Mouse (Mus musculus) liver, adult (tissue): ENCODE results near the gene Vcpkmt.

Experiments
- GATA4 ChIP-seq: IDR thresholded peaks from 2 replicates; pipeline ENCODE4 v1.6.1; 2014; ENCODE audit warnings: mild to moderate bottlenecking, low read length; ENCODE audit not compliant: insufficient replicate concordance

Vcpkmt gene

DNA sequence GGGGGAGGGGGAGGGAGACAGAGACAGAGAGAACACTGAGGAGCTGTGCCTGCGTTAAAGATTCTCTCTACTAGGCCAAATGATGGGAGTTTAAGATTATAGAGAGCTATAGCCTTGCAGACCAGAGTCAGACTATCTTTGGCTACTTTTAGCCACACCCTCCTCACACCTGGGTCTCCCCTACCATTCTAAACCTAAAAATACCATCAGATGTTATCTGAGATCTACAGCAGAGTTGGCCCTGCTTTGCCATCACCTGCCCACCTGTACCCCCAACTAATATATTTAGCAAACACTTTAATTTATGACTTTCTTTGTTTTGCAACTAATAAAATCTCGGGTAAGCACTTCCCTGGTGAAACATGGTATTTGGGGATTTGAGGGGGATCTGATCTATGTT lies 38.3 kb downstream of the Vcpkmt start:
- TF ChIP-seq GATA4, result no peak

DNA sequence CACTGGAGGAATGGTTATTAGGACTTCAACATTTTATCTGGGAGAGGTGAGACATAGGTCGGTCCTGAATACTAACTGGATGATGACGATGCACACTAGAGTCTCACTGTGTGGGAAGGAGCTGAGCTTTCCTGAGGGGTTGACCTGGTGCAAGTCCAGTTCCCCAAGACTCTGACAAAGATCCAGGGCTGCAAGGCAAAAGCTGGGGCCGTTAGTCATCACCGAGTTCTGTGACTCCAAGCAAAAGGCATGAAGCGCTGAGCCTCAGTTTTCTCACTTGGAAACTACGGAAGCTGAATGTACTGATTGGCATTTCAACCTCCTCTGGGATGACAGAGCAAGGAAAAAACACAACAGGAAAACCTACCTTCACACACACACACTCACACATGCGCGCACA lies 40.5 kb downstream of the Vcpkmt start:
- no peak for TF ChIP-seq GATA4

DNA sequence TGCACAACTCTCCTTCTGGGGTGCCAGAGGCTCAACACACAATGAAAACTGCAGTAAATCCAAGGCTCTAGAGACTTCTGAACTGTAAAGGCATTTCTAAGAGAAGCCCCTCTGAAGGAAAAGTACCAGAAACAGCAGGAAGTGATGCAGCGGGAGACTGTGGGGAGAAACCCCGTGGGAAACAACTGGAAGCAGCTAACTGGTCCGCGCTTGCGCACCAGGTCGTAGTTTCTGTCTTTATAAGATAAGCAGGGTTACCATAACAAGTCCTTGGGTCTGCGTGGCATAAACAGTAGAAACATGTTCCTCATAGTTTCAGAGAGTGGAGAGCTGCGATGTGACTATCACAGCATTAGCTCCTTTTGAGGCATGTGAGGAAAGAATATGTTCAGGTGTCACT lies 41.2 kb downstream of the Vcpkmt start:
- TF ChIP-seq GATA4, result no peak

DNA sequence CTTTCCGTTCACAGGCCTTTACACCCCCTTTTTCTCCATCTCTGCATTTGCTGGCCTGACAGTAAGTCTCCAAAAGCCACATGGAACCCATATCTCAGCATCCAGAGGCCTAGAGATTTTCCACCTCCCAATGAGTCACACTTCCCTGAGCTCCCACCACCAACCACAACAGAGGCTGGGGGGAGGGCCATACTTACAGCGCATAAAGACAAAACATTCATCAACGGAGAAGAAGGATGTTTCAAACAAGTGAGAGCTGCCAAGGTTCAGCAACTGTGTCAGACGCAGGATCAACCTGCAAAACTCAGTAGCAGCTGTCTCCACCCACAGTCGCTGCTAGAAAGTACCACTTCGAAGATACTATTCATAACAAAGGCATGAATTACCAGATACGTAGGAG lies 43.5 kb downstream of the Vcpkmt start:
- no peak for TF ChIP-seq GATA4

DNA sequence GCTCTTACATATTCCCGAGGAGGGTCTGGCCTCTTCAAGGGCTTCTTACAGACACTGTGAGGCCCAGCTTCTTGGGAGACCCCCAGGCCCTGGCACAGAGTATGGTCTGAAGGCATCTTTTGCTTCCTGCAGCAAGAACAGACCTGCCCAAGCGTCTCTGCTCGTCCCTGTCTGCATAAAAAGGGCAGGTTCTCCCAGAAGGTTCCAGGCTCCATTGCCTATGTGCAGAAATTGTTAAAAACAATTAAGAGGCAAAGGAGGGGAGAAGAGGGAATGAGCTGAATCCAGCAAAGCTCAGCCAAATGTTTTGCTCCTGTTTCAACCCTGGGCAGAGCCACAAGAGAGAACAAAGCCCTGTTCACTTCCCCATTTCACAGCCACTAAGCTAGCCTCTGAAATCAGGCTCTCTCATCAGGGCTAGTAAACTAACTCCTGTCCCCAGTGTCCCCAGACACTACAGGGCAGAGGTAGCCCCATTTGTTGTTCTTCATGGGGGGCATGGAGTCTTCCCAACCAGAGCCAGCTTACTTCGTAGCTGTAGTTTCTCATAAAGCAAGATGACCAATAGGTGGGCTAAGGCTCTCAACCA lies 44.4 kb downstream of the Vcpkmt start:
- no peak for TF ChIP-seq GATA4

DNA sequence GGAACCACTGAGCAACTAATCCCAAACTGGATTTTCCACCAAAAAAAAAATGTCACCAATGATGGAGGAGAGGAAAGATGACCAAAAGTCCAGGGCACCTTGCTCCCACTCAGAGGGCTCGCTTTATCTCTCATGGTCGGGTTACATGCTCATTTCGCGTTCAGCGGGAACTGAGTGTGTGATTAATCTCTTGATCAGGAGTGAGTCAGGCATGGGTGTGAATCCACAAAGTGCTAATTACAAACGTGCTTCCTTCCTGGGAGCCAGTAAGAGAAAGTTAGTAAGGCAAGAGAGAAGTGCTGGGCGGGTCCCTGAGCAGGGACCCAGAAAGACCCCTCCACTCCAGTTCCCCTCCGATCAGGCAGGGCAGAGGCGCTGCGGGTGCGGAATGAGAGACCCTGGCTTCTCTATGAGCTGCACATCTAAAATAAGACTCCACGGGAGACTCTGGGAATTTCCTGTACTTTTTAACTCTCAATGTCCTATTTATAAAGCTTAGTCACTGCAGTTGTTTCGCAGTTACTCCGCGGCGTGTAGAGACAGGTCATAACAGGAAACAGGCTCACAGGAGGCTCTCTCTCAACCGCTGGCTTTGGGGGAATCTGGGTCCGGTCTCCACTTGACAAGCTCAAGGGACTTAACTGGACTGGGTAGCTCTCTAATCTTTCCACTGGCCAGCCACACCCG lies 45.0 kb downstream of the Vcpkmt start:
- TF ChIP-seq GATA4, result no peak; the same call in 1 of the 2 replicates

DNA sequence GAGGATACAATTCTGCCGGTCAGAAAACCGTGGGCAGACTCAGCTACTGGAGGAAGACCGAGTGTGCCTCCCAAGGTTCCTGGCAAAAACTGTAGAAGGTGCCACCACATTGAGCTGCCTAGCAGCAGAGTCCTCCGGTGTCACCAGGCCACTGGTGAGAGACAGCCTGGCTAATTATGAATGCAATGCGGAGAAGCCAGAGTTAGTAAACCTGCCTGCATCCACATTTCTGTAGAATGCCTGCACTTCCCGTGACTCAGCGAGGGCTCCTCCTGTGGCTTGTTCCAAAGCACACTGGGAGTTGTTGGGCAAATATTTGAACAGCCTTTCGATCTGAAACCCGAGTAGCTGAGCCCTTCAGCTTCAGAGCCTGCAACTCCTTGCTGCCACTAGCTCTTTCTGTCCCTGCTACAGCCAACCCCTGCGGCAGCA lies 45.6 kb downstream of the Vcpkmt start:
- no peak for TF ChIP-seq GATA4

DNA sequence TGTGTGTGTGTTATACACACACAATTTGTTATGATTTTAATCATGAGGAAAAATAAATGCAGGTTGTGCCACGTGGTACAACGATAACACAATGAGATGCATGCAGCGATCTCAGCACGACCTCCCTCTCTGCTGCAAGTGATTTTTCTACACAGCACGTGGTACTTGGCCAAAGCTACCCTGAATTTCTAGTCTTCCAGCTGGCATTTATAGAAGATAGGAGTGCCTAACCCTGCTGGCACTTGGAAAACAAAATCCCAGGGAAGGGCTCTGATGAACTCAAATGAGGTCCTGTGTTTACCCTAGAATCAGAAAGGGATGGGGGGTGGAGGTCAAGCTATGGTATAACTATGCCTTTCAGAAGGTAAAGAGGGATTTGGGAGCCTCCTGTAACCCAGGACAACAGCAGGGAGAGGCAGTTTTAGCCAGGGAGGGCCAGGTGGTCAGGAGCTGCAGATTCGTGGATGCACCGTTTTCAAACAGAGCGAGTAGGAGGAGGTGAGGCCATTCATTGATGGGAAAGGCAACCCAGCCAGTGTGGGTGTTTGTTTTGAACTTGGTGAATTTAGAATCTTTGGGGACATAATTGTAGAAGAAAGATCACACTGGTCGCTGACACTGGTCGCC lies 46.1 kb downstream of the Vcpkmt start:
- no peak for TF ChIP-seq GATA4

DNA sequence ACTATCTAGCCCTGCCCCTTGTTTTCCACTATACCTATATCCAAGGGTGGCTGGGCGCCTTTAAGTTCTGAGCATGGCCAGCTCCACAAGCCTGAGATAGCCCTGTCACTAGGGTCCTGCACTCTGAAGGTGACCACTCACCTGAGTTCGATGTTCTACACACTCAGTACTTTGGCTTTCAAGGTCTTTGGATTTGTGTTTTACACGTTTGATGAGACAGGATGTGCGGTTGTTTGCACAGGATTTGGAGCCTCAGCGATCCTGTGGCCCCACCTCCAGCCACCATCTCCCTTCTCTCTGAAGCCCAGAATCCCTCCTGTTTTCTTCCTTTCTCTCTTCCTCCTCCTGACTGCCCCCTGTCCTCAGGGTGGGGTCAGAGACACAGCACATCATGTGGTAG lies 49.6 kb downstream of the Vcpkmt start:
- TF ChIP-seq GATA4, result no peak

DNA sequence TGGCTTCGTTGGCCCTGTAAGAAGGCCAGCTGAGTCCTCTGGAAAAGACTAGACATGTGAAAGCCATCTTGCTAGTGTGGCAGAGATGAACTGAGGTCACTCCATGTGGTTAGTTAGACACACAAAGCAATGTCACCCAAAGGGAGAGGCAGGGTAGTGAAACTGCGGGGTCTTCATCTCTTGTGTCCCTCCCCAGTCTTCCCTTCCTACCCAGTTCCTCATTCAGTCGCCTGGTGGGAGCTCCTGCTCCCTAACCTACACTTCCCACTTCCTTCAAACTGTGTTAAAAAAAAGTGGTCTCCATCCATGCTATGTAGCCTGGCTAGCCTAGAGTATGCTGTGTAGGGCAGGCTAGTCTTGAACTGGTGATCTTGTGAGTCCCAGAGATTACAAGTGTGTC lies 50.3 kb downstream of the Vcpkmt start:
- TF ChIP-seq GATA4, result no peak

DNA sequence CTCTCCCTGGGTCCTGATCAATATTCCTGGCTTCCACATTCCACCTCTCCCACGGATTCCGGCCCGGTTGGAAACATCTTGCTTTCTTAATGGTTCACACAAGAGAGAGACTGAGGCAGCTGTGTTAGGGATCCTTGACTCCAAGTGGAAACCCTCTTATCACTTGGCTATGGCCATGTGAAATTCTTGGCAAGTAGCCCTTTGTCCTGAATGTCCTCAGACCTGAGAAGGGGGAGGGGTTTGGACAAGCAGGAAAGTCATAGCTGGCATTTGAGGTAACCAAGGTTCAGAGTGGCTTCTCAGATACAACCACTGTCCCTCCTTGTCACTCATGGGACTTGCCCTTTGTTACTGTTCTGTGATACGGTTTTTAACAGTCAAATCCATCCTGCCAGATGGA lies 50.7 kb downstream of the Vcpkmt start:
- TF ChIP-seq GATA4, result no peak

DNA sequence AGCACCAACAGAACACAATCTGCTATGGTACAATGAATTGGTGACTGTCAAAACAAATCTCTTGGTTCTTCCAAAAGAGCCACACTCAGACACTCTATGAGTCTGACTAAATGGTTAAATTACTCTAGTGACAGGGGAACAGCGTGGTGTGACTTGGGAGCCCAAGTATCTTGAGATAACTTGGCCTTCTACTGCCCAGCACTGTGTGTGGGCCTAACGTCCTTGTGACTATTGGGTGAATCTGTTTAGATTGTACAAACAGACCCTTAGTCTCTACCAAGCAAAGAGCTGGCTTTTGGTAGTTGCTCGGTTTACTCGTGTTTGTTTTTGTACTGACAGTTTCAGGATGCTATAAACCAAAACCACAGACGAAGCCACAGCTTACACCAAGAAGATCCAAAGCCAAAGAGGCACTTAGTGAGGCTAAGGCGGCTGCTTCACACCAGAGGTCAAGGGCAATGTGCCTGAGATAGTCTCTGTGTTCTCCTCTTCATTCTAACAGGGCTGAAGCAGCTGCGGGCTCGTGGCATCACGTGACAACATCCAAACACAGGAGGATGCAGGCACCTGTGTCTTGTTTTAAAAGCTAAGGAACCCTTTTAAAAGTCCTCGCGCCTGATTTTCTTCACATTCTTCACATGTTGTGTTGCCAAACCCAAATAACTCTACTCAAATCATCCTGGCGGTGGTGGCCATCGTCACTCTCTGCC lies 53.0 kb downstream of the Vcpkmt start:
- no peak for TF ChIP-seq GATA4

DNA sequence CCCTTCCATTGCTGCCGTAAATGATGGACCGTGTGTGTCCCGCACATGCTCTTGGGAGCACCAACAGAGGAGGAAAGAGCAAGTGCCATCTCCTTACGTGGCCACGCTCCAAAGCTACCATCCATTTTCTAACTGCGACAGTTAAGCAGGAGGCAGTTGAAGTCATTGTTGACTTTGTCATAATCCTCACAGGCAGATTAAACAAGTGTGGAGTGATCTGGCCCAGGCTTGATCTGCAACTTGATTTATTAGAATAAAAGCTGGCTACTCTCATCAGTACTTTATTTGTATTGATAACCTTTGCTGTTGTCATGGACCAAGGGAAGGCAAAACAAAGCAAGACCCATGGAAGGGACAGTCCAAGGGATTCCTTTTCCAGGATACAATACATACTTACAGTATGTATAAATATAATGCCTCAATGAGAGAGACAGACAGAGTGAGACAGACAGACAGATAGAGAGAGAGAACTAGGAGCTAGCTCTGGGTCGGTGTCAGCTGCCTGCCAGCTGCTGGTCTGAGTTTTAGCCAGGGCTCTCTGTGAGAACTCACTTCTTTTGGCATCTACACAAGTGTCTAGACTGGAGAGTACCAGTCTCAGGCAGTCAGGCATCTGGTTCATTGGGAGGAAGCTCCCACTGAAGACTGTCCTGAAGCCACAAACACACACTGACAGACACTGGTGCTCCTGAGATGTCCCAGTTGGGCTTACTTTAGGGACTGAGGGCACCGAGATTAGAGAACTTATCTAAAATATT lies 54.4 kb downstream of the Vcpkmt start:
- no peak for TF ChIP-seq GATA4
